In the genomic region with DNA sequence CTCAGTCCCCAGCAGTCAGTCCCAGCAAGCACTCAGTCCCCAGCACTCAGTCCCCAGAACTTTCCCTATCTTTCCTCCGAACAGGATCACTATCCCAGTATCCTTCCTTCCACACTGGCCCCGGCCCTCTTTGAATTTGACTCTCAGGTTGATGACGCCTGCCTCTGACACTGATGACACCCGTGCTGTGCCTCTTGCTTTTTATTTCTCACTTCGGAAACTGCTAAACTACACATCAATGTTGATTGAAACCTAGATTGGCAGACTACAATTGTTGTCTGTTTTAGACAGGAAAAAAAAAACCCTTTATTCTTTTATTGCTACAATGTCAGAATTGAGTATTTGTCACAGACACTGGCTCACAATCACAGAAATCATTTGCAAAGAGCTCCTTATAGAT, we compare ENCODE assay signal across 20 mouse cellular contexts.
"Had no signal": no experiment of that assay in that cellular context is flagged by ENCODE, and none has a peak within 500 bp of the region (broad histone marks: within the 10 kb centered on the region; RNA-seq: fewer than 3 reads in every experiment).

No protein-coding gene starts in this region.

- H3K4me3 ChIP-seq: lung, embryonic 15.5 days; megakaryocyte, embryonic 14.5 days; midbrain, embryonic 13.5 days; midbrain, embryonic 15.5 days; neural tube, embryonic 13.5 days; neural tube, embryonic 15.5 days; stomach, embryonic 15.5 days had no signal

- DNase-seq: liver, postnatal 0 days; lung, adult 2 months; lung, postnatal 14 days; lung, postnatal 36 days; retina, postnatal 1 day; right cerebral cortex, adult 18-20 months; thymus, adult 2 months; thymus, postnatal 25 days; thymus, postnatal 4 days had no signal

- H3K9me3 ChIP-seq: lung, embryonic 15.5 days; midbrain, embryonic 13.5 days; midbrain, embryonic 15.5 days; neural tube, embryonic 13.5 days; neural tube, embryonic 15.5 days; stomach, embryonic 15.5 days had no signal

- H3K27ac ChIP-seq: lung, embryonic 15.5 days; macrophage; midbrain, embryonic 13.5 days; midbrain, embryonic 15.5 days; neural tube, embryonic 13.5 days; neural tube, embryonic 15.5 days; stomach, embryonic 15.5 days; stomach, postnatal 0 days had no signal

- H3K9ac ChIP-seq: liver, postnatal 0 days; lung, embryonic 15.5 days; midbrain, embryonic 13.5 days; midbrain, embryonic 15.5 days; neural tube, embryonic 13.5 days; neural tube, embryonic 15.5 days; stomach, embryonic 15.5 days had no signal

- H3K4me1 ChIP-seq: lung, embryonic 15.5 days; megakaryocyte, embryonic 14.5 days; midbrain, embryonic 13.5 days; midbrain, embryonic 15.5 days; neural tube, embryonic 13.5 days; neural tube, embryonic 15.5 days; stomach, embryonic 15.5 days had no signal

- H3K27me3 ChIP-seq: lung, embryonic 15.5 days; megakaryocyte, embryonic 14.5 days; midbrain, embryonic 13.5 days; stomach, embryonic 15.5 days had no signal

- H3K36me3 ChIP-seq: lung, embryonic 15.5 days; midbrain, embryonic 13.5 days; midbrain, embryonic 15.5 days; neural tube, embryonic 13.5 days; neural tube, embryonic 15.5 days; stomach, embryonic 15.5 days had no signal

- ATAC-seq: liver, postnatal 0 days; lung, postnatal 0 days; midbrain, embryonic 13.5 days; midbrain, embryonic 15.5 days had no signal

- H3K4me2 ChIP-seq: lung, embryonic 15.5 days; midbrain, embryonic 11.5 days; midbrain, embryonic 13.5 days; midbrain, embryonic 15.5 days; neural tube, embryonic 13.5 days; neural tube, embryonic 15.5 days; stomach, embryonic 15.5 days had no signal
